Mouse (Mus musculus) telencephalon, adult 2 months (tissue): ENCODE measurements around the gene Cutal.
"Not testable (repeated sequence)": the region's sequence is repeated elsewhere in the genome, so short reads cannot be mapped to it uniquely, and the experiment has no call there.

Experiments used
- DNase-seq: peaks from one replicate; pipeline ENCODE4 v3.0.0-alpha.2; 2011; ENCODE audit warnings: low read depth, low spot score

Cutal gene

DNA sequence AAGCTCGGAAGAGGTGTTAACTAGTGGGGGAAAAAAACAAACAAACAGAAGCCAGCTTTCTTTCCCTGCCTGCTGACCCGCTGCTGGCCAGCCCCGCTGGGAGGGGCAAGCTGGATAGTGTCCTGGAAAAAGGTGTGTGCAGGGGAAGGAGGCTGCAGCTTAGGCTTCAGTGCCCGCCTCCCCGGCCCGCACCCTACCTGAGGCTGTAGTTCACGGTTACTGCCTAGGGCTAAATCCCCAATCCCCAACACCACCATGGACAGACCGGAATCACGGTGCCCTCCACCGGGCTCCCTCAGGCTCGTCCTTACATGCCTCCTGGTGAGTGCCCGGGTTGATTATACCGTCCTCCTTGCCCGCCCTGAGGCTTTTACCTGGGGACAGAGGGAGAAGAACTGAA is at the start of gene Cutal:
Gene Cutal (plus strand): TSS at position 126 of the 400 bp plus-strand sequence.
- no peak for DNase-seq

DNA sequence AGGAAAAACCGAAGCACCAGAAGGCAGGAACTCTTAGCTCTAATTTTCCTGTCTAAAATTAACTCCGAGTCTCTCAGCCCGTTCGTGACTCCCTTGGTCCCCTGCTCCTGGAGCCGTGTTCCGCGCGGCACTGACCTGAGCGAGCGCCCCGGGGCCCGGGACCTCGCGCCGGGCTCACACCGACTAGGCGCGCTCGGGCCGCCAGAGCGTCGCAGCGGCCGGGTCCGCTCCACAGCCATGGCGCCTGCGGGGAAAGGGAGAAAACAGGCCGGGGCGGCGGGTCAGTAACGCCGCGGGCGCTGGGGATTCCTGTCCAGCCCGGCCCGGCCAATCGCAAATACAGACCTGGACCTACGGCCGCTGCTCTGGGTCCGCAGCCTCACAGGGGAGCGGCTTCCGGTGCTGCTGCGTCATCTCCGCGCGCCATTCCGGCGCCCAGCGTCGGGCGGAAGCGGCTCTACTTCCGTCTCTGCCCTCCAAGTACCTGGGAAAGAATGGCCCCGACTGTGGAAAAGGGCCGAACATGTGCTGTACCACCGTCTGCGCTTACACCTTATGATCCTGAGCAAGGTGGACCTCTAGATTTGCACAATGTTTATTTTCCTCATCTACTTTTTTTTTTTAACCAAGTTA is 48.3 kb upstream of the Cutal start, which contains the start of gene Fbxw2:
Gene Fbxw2 (minus strand): TSS at position 485 of the 633 bp plus-strand sequence.
- peak; percentile 92 for DNase-seq

DNA sequence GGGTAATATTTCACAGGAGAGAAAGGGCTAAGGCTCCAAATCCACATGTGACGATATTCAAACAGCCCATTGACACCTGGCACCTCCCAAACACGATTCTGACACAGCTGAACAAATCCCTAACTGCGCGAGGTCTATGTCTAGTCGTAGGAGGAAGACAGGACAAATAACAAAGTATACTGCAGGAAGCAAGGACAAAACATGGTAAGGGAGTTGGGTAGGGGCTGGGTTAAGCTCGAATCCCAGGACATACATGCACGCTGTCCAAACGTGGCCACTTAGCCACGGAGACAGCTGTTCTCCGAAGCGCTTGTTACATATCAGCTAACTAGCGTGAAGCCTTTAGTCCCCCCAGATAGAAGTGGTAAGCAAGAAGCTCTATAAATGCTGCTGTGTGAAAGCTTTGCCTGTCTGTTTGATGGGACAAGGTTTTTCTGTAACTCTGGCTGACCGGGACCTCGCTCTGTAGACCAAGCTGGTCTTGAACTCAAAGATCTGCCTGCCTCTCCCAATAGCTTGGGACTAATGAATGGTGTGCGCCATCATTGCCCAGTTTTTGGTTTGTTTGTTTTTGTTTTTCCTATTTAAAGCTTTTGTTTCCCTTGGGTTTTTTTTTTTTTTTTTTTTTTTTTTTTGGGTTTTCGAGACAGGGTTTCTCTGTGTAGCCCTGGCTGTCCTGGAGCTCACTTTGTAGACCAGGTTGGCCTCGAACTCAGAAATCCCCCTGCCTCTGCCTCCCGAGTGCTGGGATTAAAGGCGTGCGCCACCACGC is 47.5 kb upstream of the Cutal start:
- no peak for DNase-seq

DNA sequence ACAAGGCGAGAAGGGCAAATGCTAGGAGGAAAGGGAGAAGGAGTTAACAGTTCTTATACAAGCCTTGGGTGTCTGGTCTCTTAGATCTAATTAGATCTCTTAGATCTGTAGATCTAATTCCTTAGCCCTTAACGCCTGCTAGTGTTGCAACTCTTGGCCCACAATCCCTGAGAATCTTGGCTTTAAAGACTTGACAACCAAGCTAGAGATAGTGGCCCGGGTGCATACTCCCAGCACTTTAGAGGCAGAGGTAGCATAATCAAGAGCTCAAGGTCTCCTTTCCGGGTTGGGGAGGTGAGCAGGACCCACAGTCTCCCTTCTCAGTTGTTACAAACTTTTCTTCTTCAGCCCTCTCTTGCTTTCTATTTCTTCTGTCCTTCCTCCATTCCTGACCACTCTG is 46.6 kb upstream of the Cutal start:
- DNase-seq: no peak

DNA sequence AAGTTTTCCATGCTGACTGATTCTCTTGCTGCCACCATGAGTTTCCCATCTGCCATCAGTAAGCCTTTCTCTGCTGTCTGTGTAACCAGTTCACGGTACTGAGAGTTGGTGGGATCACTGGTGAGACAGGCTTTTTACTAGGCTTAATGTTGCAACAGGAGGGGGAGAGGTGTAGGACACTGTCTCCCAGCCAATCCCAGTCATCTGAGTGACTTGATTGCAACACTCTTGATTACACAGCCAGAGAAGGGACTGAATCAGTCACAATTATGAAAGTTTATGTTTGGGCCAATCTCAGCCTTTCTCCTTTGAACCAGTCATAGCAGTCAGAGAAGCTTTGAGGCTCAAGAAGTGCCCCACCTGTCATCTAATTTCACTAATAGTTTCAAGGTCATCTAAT is 46.2 kb upstream of the Cutal start:
- DNase-seq: no peak

DNA sequence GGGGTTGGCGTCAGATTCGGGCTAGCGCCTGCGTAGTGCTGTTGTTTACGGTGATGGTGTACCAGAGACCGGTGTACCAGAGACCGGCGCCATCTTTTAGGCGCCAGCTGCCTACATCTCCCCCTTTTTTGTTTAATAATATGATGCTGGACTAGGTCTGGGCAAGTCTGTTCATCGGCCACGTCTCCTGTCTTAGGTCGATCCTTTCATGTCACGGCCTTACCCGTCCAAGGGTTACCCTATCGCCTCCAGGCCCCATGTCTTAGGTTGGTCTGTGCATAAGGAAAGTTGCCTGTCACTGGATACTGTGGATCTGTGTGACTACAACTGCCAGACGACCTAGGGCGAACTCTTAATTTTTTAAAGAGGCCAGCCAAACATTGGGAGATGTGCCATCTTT is 44.1 kb upstream of the Cutal start:
- not testable (repeated sequence) for DNase-seq

DNA sequence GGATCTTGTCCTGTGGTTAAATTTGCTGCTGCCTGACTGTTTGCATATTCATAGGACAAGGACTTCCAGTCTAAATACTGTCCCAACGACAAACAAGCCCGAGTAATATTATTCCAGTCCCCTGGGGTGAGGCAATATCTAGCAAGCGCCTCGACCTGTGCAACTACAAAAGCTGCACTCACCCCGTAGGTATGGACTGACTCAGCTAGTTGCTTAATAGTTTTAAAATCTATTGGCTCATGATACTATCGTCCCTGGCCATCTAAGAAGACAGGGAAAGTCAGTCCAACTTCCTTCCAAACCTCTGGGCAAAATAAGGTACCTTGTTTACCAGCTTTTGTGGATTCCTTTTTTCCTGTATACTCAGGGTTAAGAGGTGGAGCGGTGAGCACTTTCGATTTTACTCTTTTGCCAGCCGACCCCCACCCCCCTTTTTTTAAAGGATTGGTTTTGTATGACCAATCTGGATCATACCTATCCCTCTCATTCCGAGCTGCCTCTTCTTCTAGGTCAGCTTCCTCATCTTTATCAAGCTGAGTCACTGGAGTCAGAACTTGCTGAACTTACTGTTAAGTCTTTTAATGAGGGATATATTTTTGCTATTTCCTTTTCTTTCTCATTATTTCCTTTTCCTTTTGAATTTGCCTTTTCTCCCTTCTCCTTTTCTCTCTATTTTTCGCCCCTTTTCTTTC is 41.3 kb upstream of the Cutal start, which contains the start of gene Gm34653:
Gene Gm34653 (plus strand): TSS at position 242 of the 692 bp plus-strand sequence.
- not testable (repeated sequence) for DNase-seq

DNA sequence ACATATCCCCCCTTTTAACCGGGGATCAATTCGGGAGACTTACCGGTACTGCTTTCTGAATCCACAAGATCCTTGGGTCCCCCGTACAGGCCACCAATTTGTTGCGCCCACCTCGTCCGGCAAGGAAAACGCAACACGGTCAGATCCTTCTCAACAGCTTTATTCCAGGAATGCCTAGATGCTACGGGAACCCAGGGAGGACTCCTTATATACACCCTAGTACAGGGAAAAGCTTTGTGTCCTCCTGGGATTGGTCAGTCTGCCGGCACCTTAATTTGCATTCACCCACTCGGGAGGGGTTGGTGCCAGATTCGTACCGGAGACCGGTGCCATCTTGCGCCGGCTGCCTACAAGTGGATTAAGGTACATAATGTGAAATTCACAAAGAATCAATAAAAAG is 40.6 kb upstream of the Cutal start:
- DNase-seq: no peak

DNA sequence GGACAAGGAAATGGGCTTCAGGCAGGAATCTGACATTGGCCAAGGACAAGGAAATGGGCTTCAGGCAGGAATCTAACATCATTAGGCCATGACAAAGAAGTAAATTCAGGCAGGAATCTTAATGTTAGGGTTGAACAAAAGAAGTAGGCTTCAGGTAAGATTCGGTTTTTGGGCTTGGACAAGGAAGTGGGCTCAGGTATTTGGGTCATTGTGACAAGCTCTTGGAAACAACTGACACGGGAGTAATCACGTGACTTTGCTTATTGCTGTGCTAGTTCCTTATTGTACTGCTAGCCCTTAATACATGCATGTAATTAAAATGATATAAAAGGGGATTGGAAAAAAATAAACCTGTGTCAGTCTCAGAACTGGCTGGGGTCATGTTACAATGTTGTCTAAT is 38.5 kb upstream of the Cutal start:
- no peak for DNase-seq

DNA sequence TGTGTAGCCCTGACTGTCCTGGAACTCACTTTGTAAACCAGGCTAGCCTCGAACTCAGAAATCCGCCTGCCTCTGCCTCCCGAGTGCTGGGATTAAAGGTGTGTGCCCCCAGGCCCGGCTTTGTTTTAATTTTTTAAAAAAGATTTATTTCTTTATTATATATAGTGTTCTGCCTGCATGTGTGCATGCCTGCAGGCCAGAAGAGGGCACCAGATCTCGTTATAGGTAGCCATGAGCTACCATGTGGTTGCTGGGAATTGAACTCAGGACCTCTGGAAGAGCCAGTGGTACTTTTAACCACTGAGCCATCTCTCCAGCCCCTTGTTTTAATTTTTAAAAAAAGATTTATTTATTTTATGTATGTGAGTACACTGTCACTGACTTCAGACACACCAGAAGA is 34.1 kb upstream of the Cutal start:
- DNase-seq: not testable (repeated sequence)

DNA sequence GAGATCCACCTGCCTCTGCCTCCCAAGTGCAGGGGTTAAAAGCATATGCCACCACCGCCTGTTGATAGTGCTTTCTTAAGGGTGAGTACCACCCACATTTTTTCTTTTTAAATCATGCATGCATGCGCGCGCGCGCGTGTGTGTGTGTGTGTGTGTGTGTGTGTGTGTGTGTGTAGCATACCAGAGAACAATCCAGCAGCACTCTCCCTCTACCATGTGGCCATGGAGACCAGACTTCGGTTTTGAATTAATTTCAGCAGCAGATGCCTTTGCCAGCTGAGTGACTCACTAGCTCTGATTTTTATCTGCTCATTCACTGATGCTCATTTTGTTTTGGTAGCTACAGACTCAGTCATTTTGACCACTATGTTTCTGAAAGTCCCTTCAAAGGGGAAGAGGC is 32.5 kb upstream of the Cutal start:
- DNase-seq: peak; percentile 82

DNA sequence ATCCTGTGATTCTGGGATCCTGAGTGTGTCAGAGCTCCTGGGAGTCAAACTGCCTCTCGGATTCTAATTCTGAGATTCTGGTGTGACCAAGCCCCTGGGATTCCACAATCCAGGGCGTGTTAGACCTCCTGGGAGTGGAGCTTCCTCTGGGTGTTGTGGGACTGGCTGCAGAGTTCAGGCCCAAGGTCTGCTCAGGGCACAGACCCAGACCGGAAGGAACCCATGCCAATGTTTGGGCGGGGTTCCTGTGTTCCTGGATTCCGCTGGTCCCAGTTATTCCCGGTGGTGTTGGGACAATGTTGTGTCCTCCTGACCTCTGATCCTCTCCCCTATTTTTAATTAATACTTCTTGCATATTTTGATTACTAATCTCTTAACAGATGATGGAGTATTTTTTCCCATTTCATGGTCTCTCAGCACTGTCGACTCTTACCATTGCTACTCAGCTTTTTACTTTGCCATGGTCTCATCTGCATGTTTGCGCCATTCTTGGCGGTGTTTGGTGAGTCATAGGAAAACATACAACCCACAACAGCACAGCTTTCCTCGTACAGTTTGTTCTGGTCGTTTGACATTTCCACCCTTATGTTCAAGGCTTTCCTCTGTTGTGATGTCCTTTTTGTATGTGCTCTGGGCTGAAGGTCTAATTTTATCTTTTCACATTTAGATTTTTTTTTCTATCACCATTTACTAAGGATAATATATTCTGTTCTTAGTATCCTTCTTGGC is 30.8 kb upstream of the Cutal start:
- DNase-seq: peak; percentile 17

DNA sequence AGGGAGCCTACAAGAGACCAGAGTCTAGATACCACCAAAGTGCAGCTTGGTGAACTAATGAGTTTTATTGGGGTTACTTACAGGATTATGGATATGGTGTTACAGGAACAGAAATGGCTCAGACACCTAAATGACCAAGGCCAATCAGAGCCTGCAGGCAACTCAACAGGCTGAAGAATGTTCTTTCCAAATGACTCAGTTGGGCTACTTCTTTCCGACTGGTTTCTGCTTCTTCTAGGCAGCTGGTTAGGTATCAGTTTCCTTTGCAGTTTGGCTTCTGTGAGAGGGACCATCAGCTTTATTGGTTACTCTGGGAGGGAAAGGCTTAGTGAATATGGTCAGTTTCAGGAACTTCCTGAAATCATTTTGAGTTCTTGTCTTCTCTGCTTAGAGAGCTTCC is 26.5 kb upstream of the Cutal start:
- no peak for DNase-seq

DNA sequence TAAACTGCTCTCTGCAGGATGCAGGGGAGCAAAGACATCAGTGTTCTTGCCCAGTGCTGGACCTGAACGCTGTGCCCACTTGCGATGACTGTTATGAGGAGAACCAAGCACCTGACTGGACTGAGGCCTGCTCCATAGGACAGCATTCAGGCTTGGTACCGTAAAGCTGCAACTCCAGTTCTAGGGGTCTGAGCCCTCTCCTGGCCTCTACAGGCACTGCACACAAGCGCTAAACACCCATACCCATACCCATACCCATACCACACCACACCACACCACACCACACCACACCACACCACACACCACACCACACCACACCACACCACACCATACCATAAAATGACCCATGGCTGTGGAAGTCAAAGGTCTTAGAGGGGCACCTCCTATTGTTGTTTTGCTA is 18.9 kb upstream of the Cutal start:
- no peak for DNase-seq

DNA sequence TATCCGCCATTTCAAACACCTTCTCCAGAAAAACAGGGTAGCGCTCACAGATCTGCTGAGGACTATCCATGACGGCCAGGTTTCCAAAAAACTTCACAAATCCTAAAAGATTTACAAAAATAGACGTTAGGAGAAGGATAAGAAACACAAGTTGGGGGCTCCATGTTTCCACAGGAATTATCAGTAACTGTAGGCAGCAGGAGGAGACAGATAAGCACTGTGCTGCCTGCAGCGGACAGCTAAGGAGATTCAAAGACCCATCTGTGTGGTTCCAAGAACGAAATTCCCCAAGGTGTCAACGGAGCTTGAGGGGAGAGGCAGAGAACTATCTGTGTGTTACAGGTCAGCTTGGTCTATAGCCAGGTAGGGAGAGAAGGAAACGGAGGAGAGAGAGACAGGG is 16.5 kb upstream of the Cutal start:
- no peak for DNase-seq

DNA sequence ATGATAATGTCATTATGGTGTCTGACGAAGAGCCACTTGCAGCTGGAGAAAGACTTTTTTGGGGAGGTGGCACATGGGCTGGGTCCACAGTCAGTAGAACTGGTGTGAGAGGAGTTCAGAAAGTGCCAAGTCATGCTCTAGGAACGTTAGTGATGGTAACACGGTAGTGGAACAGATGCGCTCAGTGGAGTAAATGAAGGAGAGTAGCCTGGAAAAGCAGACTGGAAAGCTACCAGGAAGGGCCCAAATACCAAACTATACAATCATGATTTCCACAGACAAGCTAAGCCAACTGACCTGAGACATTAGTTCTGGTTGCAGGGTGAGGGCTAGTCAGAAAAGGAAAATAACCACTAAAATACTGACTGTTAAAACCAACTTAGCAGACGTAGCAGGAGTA is 4.5 kb upstream of the Cutal start:
- no peak for DNase-seq

DNA sequence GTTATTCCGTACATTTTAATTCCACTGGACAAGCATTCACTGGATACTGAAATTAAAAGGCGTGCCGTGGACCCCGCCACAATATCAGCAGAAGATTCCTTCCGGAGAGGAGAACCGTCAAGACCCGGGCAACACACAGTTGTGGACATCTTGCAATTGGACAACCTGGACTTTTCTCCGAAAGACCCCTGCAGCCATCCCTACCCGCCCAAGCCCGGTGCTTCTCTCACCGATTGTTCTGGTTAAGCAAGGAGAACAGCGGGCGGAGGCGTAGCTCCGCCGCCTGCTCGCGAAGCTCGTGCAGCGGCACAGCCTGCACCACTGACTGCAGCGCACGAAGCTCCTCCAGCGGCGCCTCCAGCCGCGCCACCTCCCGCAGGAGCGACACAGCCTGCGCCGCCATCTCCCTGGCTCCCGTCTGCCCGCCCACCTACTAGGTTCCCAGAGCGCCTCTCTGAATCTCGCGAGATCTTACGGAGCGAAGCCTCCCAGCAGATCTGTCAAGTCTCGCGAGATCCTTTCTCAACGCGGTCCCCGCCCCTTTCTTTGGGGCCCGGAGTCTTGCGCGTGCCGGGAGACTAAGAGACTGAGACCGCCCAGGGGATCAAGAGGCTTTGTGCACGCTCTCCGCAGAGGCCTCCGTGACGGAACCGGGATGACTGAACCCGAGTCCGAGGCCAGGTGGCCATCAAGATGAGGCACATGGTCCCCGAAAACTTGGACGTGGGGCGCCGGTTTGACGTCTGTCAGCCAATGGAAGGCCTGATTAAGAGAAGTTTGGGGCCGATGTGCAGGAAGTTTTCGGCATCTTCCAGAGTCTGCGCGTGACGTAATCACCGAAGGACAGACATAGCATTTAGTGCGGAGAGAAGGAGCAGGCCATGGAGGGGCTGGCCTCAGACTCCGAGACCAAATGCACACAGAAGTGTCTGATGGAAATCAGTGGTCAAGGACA is 3.4 kb upstream of the Cutal start:
- DNase-seq: peak; percentile 98

DNA sequence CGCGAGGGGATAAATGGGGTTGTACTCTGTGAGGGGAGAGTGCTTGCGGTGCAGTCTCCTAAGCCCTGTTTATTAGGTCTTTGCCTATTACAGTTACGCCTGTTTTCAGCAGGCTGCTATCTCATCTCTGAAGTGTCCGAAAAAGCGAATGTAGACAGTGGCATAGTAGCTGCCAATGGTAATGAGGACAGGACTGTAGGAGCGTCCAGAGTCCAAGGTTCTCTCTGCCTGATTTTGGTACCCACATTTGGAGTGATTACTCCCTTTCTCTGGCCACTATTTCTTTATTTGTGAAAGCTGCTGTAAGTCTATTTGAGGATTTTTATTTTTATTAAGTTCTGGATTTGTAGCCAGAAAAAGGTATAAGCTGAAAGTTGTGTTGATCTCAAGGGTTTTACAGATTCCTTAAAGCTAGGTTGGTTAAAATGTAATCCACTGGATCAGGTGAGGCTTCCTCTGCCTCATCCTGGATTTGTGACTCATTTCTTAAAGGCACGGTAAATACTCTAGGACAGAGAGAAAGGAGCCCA is 685 bp downstream of the Cutal start, which contains the start of gene Psmd5:
Gene Psmd5 (minus strand): TSS at position 153 of the 530 bp plus-strand sequence.
- DNase-seq: no peak

DNA sequence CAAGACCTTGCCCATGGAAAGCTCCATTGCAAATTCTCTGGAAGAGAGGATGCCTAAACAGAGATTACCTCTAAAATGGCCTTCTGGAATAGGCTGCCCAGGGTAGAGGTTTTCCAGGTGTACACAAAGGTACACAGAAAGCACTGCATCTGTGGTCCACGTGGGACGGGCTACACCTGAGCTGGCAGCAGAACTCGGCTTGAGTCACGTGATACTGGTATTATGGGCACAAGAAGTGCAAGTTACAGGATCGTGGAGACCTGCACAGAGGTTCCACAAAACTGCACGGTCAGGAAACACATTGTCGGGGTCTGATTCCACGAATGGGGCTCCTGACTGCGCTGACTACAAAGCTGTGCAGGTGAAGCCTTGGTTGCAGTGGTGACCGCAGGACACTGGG is 5.9 kb downstream of the Cutal start:
- no peak for DNase-seq

DNA sequence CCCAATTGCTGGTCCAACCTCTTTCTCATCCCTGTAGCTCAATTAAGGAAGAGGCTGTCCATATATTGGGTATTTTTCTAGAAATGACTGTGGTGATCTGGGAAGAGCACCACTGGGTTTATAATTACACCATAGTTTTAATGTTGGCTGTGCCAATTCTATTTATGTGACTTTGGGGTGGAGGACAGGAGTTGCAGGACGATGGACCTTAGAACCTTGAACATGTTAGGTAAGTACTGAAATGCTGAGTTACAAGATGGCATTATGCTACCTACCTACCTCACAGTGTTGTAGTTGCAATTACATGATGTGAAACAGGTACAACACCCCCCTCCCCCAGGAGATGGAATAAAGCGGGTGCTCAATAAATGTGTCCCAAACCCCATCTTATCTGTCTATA is 8.6 kb downstream of the Cutal start:
- DNase-seq: no peak
